Mouse (Mus musculus) cerebellum, postnatal 4 days (tissue): Measurements from ENCODE around the gene Hoxd13.

Experiments
- DNase-seq, 2 experiments: peaks; one replicate each; pipeline ENCODE4 v3.0.0; 2022; ENCODE audit warnings: low spot score in 2 of 2, mixed read lengths in 1 of 2

Gene Hoxd13

GRCm38 (mm10) chr2:74707599-74707998 is 39.5 kb downstream of the Hoxd13 start:
- DNase-seq = peak in 1 of 2 experiments; percentile 13

DNA sequence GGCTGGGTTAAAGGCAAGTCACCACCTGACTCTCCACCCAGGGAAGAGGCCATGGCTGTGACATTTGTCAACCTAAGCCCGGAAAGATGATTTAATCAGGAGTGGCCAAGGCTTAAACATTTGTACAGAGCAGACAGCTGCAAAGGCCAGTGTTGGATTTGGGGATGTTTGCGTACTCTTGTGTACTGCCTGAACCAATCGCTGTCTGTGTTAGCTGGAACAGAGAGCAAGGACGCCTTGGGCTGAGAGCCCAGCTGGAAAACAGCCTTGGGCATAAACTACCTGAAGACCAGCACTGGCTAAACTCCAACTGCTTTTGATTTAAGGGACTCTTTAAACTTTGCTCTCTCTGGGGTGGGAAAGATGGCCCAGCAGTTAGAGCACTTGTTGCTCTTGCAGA is 40.6 kb downstream of the Hoxd13 start:
- DNase-seq = no peak

DNA sequence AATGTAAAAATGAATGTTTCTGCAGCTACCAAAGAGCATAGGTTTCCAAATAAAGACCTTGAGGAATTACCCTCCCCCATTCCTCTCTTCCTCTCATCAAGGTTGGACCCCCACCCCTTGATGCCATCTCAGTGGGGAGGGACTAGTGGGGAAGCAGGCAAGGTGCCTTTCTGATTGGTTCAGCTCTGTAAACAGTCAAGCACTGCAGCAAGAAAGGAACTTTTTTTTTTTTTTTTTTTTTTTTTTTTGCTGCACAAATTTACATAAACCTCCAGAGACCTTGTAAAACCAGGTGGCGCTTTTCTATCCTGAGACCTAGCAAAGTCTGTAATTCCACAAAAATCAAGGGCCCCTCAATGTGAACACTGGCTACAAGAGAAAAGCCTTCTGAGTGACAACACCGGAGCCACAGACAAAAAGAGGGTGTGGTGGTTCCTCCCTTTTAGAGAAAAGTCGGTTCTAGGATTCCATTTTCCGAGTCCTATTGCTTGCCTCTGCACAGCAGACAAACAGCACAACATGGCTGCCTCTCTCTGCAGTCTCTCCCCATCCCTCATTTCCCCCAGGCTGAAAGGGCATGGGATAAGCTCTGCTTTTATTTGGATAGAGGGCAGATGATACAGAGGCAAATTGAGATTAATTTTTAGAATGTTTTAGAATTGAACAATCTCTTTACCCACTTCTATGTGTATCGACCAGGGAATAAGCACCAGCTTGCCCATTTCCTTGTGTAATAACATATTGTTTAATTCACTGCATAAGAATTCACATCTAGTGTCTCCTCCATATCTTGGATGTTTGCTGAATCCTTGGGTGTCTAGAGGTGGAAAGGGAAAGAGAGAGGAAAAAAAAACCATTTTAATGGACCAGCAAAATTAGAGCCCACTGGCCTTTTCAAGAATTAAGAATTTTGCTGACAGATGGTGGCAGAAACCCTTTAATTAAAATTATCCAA is 41.6 kb downstream of the Hoxd13 start:
- no peak for DNase-seq

GRCm38 (mm10) chr2:74710929-74711543 is 42.9 kb downstream of the Hoxd13 start:
- no peak for DNase-seq

GRCm38 (mm10) chr2:74711721-74712621 is 43.9 kb downstream of the Hoxd13 start, which contains the start of the genes Hoxd3 and Hoxd4:
Gene Hoxd3 (plus strand): TSS chr2:74711927.
Gene Hoxd4 (plus strand): TSS chr2:74711929.
- no peak for DNase-seq

- no peak for DNase-seq
Observed at GRCm38 (mm10) chr2:74713239-74714150, 45.4 kb downstream of the Hoxd13 start.

DNA sequence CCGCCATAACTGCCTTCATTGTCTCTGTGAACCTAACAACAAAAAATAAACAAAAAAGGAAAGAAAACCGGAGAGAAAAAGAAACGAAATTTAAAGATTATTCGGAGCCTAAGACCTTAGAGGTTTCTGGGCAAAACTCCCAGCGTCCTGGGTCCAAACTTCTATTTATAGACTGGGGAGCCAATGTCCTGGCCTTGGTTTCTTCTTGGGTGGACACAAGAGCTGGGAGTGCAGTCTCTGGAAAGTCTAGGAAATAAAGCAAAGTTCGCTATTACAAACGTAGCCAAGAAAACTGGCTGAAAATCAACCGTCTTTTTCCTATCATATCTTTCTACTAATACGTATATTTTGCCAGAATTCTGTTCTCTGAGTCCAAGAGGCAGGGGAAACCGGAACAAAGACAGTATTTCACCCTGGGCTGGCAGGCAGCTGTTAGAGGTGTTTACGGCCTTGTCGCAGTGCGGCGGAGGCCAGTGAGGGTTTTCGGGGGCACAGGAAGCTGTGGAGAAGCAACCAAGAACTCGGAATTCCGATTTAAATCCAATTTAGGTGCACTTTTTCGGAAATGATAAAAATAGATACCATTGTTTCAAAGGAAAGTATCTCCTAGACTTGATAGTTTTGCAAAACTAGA is 46.2 kb downstream of the Hoxd13 start:
- DNase-seq = no peak

- no peak for DNase-seq
Observed at GRCm38 (mm10) chr2:74714881-74715280, 46.8 kb downstream of the Hoxd13 start.

GRCm38 (mm10) chr2:74715504-74716241 is 47.6 kb downstream of the Hoxd13 start:
- peak; percentile 90 to 92 for DNase-seq

DNA sequence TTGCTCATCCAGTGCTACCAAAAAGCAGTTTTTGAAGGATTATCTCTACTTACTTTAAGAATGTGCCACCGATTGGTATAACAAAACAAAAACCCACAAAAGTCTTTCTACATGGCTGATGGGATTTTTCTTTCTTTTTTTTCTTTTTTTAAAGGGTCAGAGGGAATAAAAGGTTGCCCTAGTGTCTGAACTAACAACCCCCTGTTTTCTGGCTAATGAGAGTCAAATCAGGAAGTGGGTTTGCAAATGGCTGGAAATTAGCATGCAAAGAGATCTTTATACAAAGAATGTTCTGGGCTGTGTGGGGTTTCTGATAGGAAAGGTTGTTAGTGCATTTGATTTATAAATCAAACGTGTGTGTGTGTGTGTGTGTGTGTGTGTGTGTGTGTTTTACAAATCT is 52.3 kb downstream of the Hoxd13 start:
- DNase-seq = no peak

GRCm38 (mm10) chr2:74720955-74721491 is 52.9 kb downstream of the Hoxd13 start:
- DNase-seq = no peak
